Mouse (Mus musculus) MEL (cell line): ENCODE results near the gene H2-Ab1.

Experiments used
- CTCF ChIP-seq, 3 experiments: IDR thresholded peaks in 2 of 3; conservative IDR thresholded peaks in 1 of 3; 2 replicates each; pipeline ENCODE4 v1.5.1; 2011 to 2012; ENCODE audit warnings: low read length in 3 of 3, low read depth in 2 of 3, mild to moderate bottlenecking in 2 of 3, improper control_type of control experiment in 1 of 3, inconsistent platforms in 1 of 3, mixed read lengths in 1 of 3, moderate library complexity in 1 of 3; ENCODE audit not compliant: control insufficient read depth in 1 of 3, insufficient read depth in 1 of 3, poor library complexity in 1 of 3, severe bottlenecking in 1 of 3
- EP300 ChIP-seq, 2 experiments: IDR thresholded peaks; 2 replicates each; pipeline ENCODE4 v1.6.1; 2011; ENCODE audit warnings: improper control_type of control experiment in 2 of 2, low read length in 2 of 2, low read depth in 1 of 2, mild to moderate bottlenecking in 1 of 2
- GABPA ChIP-seq: IDR thresholded peaks from 2 replicates; pipeline ENCODE4 v1.6.1; 2012; ENCODE audit warnings: low read depth, mild to moderate bottlenecking, inconsistent platforms, low read length, improper control_type of control experiment, moderate library complexity
- MAFK ChIP-seq: IDR thresholded peaks from 2 replicates; pipeline ENCODE4 v1.6.1; 2011; ENCODE audit warnings: low read depth, mild to moderate bottlenecking, low read length, improper control_type of control experiment, borderline replicate concordance
- MEF2A ChIP-seq: IDR thresholded peaks from 2 replicates; pipeline ENCODE4 v1.6.1; 2014; ENCODE audit warnings: low read depth, mild to moderate bottlenecking, inconsistent platforms, low read length, improper control_type of control experiment; ENCODE audit not compliant: poor library complexity, insufficient replicate concordance, severe bottlenecking; ENCODE audit errors: extremely low read depth
- MXI1 ChIP-seq: IDR thresholded peaks from 2 replicates; pipeline ENCODE4 v1.6.1; 2011; ENCODE audit warnings: mild to moderate bottlenecking, low read depth, low read length, improper control_type of control experiment
- MYB ChIP-seq: IDR thresholded peaks from 2 replicates; pipeline ENCODE4 v1.6.1; 2011; ENCODE audit warnings: mild to moderate bottlenecking, low read depth, low read length, improper control_type of control experiment
- POLR2A ChIP-seq, 2 experiments: IDR thresholded peaks; 2 replicates each; pipeline ENCODE4 v1.6.1; 2011 to 2012; ENCODE audit warnings: low read length in 2 of 2, mild to moderate bottlenecking in 2 of 2, control low read depth in 1 of 2, improper control_type of control experiment in 1 of 2, low read depth in 1 of 2, moderate library complexity in 1 of 2; ENCODE audit not compliant: control insufficient read depth in 1 of 2, insufficient read depth in 1 of 2, poor library complexity in 1 of 2
- RAD21 ChIP-seq: IDR thresholded peaks from 2 replicates; pipeline ENCODE4 v1.6.1; 2011; ENCODE audit warnings: mild to moderate bottlenecking, low read depth, low read length, improper control_type of control experiment
- SIN3A ChIP-seq: IDR thresholded peaks from 2 replicates; pipeline ENCODE4 v1.6.1; 2012; ENCODE audit warnings: low read length, improper control_type of control experiment, inconsistent platforms
- TAL1 ChIP-seq: IDR thresholded peaks from 2 replicates; pipeline ENCODE4 v1.6.1; 2012; ENCODE audit warnings: mild to moderate bottlenecking, inconsistent platforms, low read length, moderate library complexity, mixed read lengths
- USF1 ChIP-seq: IDR thresholded peaks from 2 replicates; pipeline ENCODE4 v1.6.1; 2014; ENCODE audit warnings: low read depth, mild to moderate bottlenecking, inconsistent platforms, low read length, improper control_type of control experiment, moderate library complexity

DNA sequence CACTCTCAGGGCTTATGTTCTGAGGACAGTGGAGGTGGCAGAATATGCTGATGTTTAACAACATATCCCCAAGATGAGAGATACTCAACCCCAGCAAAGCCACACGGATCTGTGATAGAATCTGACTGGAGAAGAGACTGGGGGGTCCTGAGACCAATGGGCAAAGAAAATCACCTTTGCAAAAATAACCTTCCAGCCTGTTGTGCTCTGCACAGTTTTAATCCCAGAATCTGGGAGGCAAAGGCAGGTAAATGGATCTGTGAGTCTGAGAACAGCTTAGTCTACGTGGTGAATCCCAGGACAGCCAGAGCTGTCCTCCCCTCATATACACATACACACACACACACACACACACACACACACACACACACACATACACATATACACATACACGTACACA lies 8.1 kb upstream of the H2-Ab1 start:
- TF ChIP-seq MXI1 (no peak), RAD21 (no peak), CTCF (IDR thresholded peaks at IDR 0.05 in 2 of 3, conservative IDR thresholded peaks at IDR 0.05 in 1 of 3; ENCODE audit: control insufficient read depth in 1 of 3, insufficient read depth in 1 of 3, low read depth in 2 of 3, low read length in 3 of 3, poor library complexity in 1 of 3, severe bottlenecking in 1 of 3) (no peak), MYB (no peak), POLR2A (IDR thresholded peaks at IDR 0.05; ENCODE audit: control insufficient read depth in 1 of 2, insufficient read depth in 1 of 2, low read depth in 1 of 2, low read length in 2 of 2, poor library complexity in 1 of 2) (no peak), TAL1 (no peak), EP300 (IDR thresholded peaks at IDR 0.05; ENCODE audit: low read depth in 1 of 2, low read length in 2 of 2) (no peak), USF1 (no peak), GABPA (no peak), MAFK (no peak), SIN3A (no peak), MEF2A (no peak)
